Mouse (Mus musculus) MEL (cell line): ENCODE measurements around the gene Prim1.

Experiments
- CTCF ChIP-seq, 3 experiments: IDR thresholded peaks in 2 of 3; conservative IDR thresholded peaks in 1 of 3; 2 replicates each; pipeline ENCODE4 v1.5.1; 2011 to 2012; ENCODE audit warnings: low read length in 3 of 3, low read depth in 2 of 3, mild to moderate bottlenecking in 2 of 3, improper control_type of control experiment in 1 of 3, inconsistent platforms in 1 of 3, mixed read lengths in 1 of 3, moderate library complexity in 1 of 3; ENCODE audit not compliant: control insufficient read depth in 1 of 3, insufficient read depth in 1 of 3, poor library complexity in 1 of 3, severe bottlenecking in 1 of 3
- GATA1 ChIP-seq: IDR thresholded peaks from 2 replicates; pipeline ENCODE4 v1.6.1; 2011; ENCODE audit warnings: low read depth, low read length, improper control_type of control experiment

GRCm38 (mm10) chr10:127975503-127975902 is 39.5 kb upstream of the Prim1 start:
- TF ChIP-seq CTCF (IDR thresholded peaks at IDR 0.05 in 2 of 3, conservative IDR thresholded peaks at IDR 0.05 in 1 of 3; ENCODE audit: control insufficient read depth in 1 of 3, insufficient read depth in 1 of 3, low read depth in 2 of 3, low read length in 3 of 3, poor library complexity in 1 of 3, severe bottlenecking in 1 of 3) (no peak), GATA1 (no peak)
